Mouse (Mus musculus) neural tube, embryonic 15.5 days (tissue): ENCODE results near the gene Fam170b. TPM values are rescaled to one million over a fixed set of nuclear protein-coding genes. Genes with fewer than 3 reads are reported as not detected.

Experiments
- ATAC-seq: fragments of 200-750 bp; cut with Nextera tagmentation; 2 replicates; pipeline ENCODE4 v1.8.0; 2017; ENCODE audit warnings: mild to moderate bottlenecking, moderate TSS enrichment, moderate library complexity; ENCODE audit not compliant: low FRiP score
- H3K27ac ChIP-seq: fragments of 300-500 bp; sonication (generic); replicated peaks from 2 replicates; pipeline ENCODE4 v1.5.1; 2015; ENCODE audit warnings: mild to moderate bottlenecking, inconsistent platforms
- H3K27me3 ChIP-seq: fragments of 300-500 bp; sonication (generic); replicated peaks from 2 replicates; pipeline ENCODE4 v1.6.1; 2015; ENCODE audit warnings: inconsistent platforms
- H3K36me3 ChIP-seq: fragments of 300-500 bp; sonication (generic); 2 replicates; pipeline ENCODE4 v1.6.1; 2015; ENCODE audit warnings: inconsistent platforms
- H3K4me1 ChIP-seq: fragments of 300-500 bp; sonication (generic); 2 replicates; pipeline ENCODE4 v1.6.1; 2015; ENCODE audit warnings: inconsistent platforms
- H3K4me2 ChIP-seq: fragments of 300-500 bp; sonication (generic); 2 replicates; pipeline ENCODE4 v1.6.1; 2015; ENCODE audit warnings: inconsistent platforms, mild to moderate bottlenecking, moderate library complexity
- H3K4me3 ChIP-seq: fragments of 300-500 bp; sonication (generic); replicated peaks from 2 replicates; pipeline ENCODE4 v1.5.1; 2015; ENCODE audit warnings: mild to moderate bottlenecking, inconsistent platforms
- H3K9ac ChIP-seq: fragments of 300-500 bp; sonication (generic); replicated peaks from 2 replicates; pipeline ENCODE4 v1.6.1; 2015; ENCODE audit warnings: mild to moderate bottlenecking, inconsistent platforms
- H3K9me3 ChIP-seq: fragments of 300-500 bp; sonication (generic); replicated peaks from 2 replicates; pipeline ENCODE4 v1.6.1; 2016; ENCODE audit warnings: inconsistent platforms
- WGBS: fragments of 180-500 bp; shearing (Covaris S2); methylation state at CpG from one replicate; pipeline ENCODE4 v1.1.7; 2015; ENCODE audit warnings: mixed read lengths; 5-methylcytosine and 5-hydroxymethylcytosine counted together
- polyA plus RNA-seq: library from polyadenylated mRNA; unstranded; fragments of >200 nt; fragmentation: Nextera tagmentation; extraction: Ambion mirVana; gene quantifications from 2 replicates; pipeline ENCODE4 v1.2.1, GENCODE M21; 2015

Fam170b gene
- polyA plus RNA-seq, 1 experiment from 2014 or later, result not detected

- 86% methylated on average over 14 of the region's 14 CpGs for WGBS
- no peaks in the 10 kb centered on the region for H3K9me3 ChIP-seq
- H3K27me3 ChIP-seq, result no peaks in the 10 kb centered on the region
- no peak overlapping the region for H3K27ac ChIP-seq
- H3K4me1 ChIP-seq, result no peaks in the 10 kb centered on the region
- no peak overlapping the region for H3K4me2 ChIP-seq
- no peak for ATAC-seq
- no peaks in the 10 kb centered on the region for H3K36me3 ChIP-seq
- no peak overlapping the region for H3K4me3 ChIP-seq
- H3K9ac ChIP-seq, result no peak overlapping the region
These were observed 1.4 kb downstream of the Fam170b start for GRCm38 (mm10) chr14:32835181-32835580.

GRCm38 (mm10) chr14:32835596-32835995 is 1.8 kb downstream of the Fam170b start:
- Histone ChIP-seq H3K9ac (no peak overlapping the region), H3K4me1 (no peaks in the 10 kb centered on the region), H3K36me3 (no peaks in the 10 kb centered on the region), H3K9me3 (no peaks in the 10 kb centered on the region), H3K27me3 (no peaks in the 10 kb centered on the region), H3K4me2 (no peak overlapping the region), H3K27ac (no peak overlapping the region), H3K4me3 (no peak overlapping the region)
- WGBS, result 91% methylated on average over 14 of the region's 14 CpGs
- ATAC-seq, result no peak

- Histone ChIP-seq H3K27ac (no peak overlapping the region), H3K4me3 (no peak overlapping the region), H3K9me3 (no peaks in the 10 kb centered on the region), H3K4me1 (no peaks in the 10 kb centered on the region), H3K36me3 (no peaks in the 10 kb centered on the region), H3K9ac (no peak overlapping the region), H3K4me2 (no peak overlapping the region), H3K27me3 (no peaks in the 10 kb centered on the region)
- ATAC-seq, result no peak
- 90% methylated on average over 11 of the region's 11 CpGs for WGBS
These were observed 2.4 kb downstream of the Fam170b start for GRCm38 (mm10) chr14:32836191-32836590.

- no peaks in the 10 kb centered on the region for H3K36me3 ChIP-seq
- no peak overlapping the region for H3K4me2 ChIP-seq
- no peaks in the 10 kb centered on the region for H3K9me3 ChIP-seq
- no peak overlapping the region for H3K9ac ChIP-seq
- H3K4me3 ChIP-seq, result no peak overlapping the region
- H3K4me1 ChIP-seq, result no peaks in the 10 kb centered on the region
- H3K27me3 ChIP-seq, result no peaks in the 10 kb centered on the region
- ATAC-seq, result no peak
- H3K27ac ChIP-seq, result no peak overlapping the region
These were observed 8.3 kb downstream of the Fam170b start for GRCm38 (mm10) chr14:32842052-32842451.

GRCm38 (mm10) chr14:32854059-32854458 is 20.3 kb downstream of the Fam170b start:
- H3K27ac ChIP-seq, result no peak overlapping the region
- H3K4me2 ChIP-seq, result no peak overlapping the region
- H3K36me3 ChIP-seq, result no peaks in the 10 kb centered on the region
- H3K9ac ChIP-seq, result no peak overlapping the region
- H3K4me3 ChIP-seq, result no peak overlapping the region
- no peaks in the 10 kb centered on the region for H3K9me3 ChIP-seq
- 95% methylated on average over 4 of the region's 4 CpGs for WGBS
- peaks cover 21% of the 10 kb centered on the region for H3K4me1 ChIP-seq
- H3K27me3 ChIP-seq, result peaks cover 22% of the 10 kb centered on the region
- no peak for ATAC-seq

GRCm38 (mm10) chr14:32856246-32856645 is 22.5 kb downstream of the Fam170b start:
- no peak for ATAC-seq
- peak overlapping the region; percentile 52 for H3K4me3 ChIP-seq
- peaks cover 23% of the 10 kb centered on the region for H3K27me3 ChIP-seq
- H3K4me1 ChIP-seq, result peaks cover 29% of the 10 kb centered on the region
- no peak overlapping the region for H3K27ac ChIP-seq
- WGBS, result 42% methylated on average over 5 of the region's 5 CpGs
- H3K36me3 ChIP-seq, result no peaks in the 10 kb centered on the region
- H3K4me2 ChIP-seq, result peak overlapping the region; percentile 96
- H3K9ac ChIP-seq, result no peak overlapping the region
- H3K9me3 ChIP-seq, result no peaks in the 10 kb centered on the region

- Histone ChIP-seq H3K4me2 (peak within 1 kb of the TSS; percentile 96), H3K27ac (peak within 1 kb of the TSS; percentile 66), H3K27me3 (peaks cover 24% of the 10 kb centered on the region)
These were observed 23.0 kb downstream of the Fam170b start, which contains the start of gene Vstm4 for GRCm38 (mm10) chr14:32856681-32857328. Gene Vstm4, plus strand, starts transcription at chr14:32856756.

GRCm38 (mm10) chr14:32858361-32858760 is 24.6 kb downstream of the Fam170b start:
- peaks cover 35% of the 10 kb centered on the region for H3K4me1 ChIP-seq
- WGBS, result 93% methylated on average over 10 of the region's 10 CpGs

More at GRCm38 (mm10) chr14:32856681-32857328, 23.0 kb downstream of the Fam170b start, which contains the start of gene Vstm4:
- ATAC-seq, result peak; percentile 69
- no peaks in the 10 kb centered on the region for H3K36me3 ChIP-seq
- peaks cover 35% of the 10 kb centered on the region for H3K4me1 ChIP-seq
- no peaks in the 10 kb centered on the region for H3K9me3 ChIP-seq
- H3K4me3 ChIP-seq, result peak within 1 kb of the TSS; percentile 52
- WGBS, result under 1% methylated on average over 61 of the region's 68 CpGs
- H3K9ac ChIP-seq, result peak within 1 kb of the TSS; percentile 64

GRCm38 (mm10) chr14:32858941-32859510 is 25.3 kb downstream of the Fam170b start:
- Histone ChIP-seq H3K36me3 (no peaks in the 10 kb centered on the region), H3K27me3 (peaks cover 26% of the 10 kb centered on the region), H3K27ac (no peak overlapping the region), H3K4me3 (no peak overlapping the region), H3K4me2 (no peak overlapping the region), H3K9me3 (no peaks in the 10 kb centered on the region), H3K4me1 (peaks cover 35% of the 10 kb centered on the region), H3K9ac (no peak overlapping the region)
- 75% methylated on average over 6 of the region's 6 CpGs for WGBS
- no peak for ATAC-seq

More at GRCm38 (mm10) chr14:32858361-32858760, 24.6 kb downstream of the Fam170b start:
- no peaks in the 10 kb centered on the region for H3K36me3 ChIP-seq
- H3K27me3 ChIP-seq, result peaks cover 26% of the 10 kb centered on the region
- no peak overlapping the region for H3K27ac ChIP-seq
- H3K4me2 ChIP-seq, result no peak overlapping the region
- no peaks in the 10 kb centered on the region for H3K9me3 ChIP-seq
- no peak for ATAC-seq
- H3K9ac ChIP-seq, result no peak overlapping the region
- no peak overlapping the region for H3K4me3 ChIP-seq

GRCm38 (mm10) chr14:32859831-32860569 is 26.2 kb downstream of the Fam170b start:
- 62% methylated on average over 11 of the region's 11 CpGs for WGBS
- no peaks in the 10 kb centered on the region for H3K36me3 ChIP-seq

GRCm38 (mm10) chr14:32861149-32861581 is 27.4 kb downstream of the Fam170b start:
- WGBS, result 34% methylated on average over 6 of the region's 6 CpGs
- no peak for ATAC-seq
- H3K36me3 ChIP-seq, result no peaks in the 10 kb centered on the region
- H3K4me3 ChIP-seq, result no peak overlapping the region
- peaks cover 21% of the 10 kb centered on the region for H3K27me3 ChIP-seq
- H3K27ac ChIP-seq, result peak overlapping the region; percentile 11; the same call in 1 of the 2 replicates
- H3K9me3 ChIP-seq, result no peaks in the 10 kb centered on the region
- H3K4me2 ChIP-seq, result no peak overlapping the region
- H3K4me1 ChIP-seq, result peaks cover 35% of the 10 kb centered on the region
- H3K9ac ChIP-seq, result no peak overlapping the region

More at GRCm38 (mm10) chr14:32859831-32860569, 26.2 kb downstream of the Fam170b start:
- H3K27ac ChIP-seq, result no peak overlapping the region
- H3K9me3 ChIP-seq, result no peaks in the 10 kb centered on the region
- H3K4me2 ChIP-seq, result no peak overlapping the region
- H3K27me3 ChIP-seq, result peaks cover 26% of the 10 kb centered on the region
- no peak overlapping the region for H3K4me3 ChIP-seq
- no peak overlapping the region for H3K9ac ChIP-seq
- ATAC-seq, result no peak
- H3K4me1 ChIP-seq, result peaks cover 35% of the 10 kb centered on the region
